Mouse (Mus musculus): ENCODE data around the gene Psmb9.

Gene Psmb9

DNA sequence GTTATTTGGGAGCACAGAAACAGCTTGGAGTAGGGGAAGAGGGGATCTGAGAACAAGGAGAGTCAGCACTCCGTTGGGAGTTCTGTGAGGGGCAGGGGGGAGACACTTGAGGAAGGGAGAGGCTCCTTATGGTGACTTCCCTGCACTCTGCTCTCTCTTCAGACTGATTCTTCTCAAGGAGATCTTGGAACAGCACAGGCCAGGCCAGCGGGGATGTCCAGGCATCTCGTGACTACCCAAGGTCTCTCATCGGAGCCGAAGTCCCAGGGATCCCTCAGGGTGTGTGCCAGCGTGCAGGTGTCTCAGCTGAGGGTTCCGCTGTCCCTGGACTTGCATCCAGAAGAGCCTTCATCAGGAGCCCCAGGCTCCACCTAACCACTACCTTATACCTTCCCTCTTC is 48.9 kb downstream of the Psmb9 start:
- DNase-seq (ENCODE audit: low read depth, low spot score) = no peak

DNA sequence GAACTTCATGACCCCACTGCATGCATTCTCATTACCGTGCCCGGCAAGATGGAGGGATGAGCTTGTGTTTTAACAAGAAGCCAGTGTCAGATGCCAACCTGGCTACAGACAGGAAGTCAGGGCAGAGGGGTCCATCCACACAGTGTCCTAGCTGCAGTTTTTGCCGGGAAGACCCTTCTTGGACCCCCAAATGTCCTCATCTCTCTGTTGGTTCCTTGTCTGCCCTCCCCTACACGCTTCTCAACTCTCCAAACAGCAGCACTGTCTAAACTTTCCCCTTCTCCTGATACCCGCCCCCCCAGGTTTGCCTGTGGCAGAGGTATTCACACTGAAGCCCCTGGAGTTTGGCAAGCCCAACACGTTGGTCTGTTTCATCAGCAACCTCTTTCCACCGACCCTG is 50.0 kb downstream of the Psmb9 start:
- no peak for DNase-seq (ENCODE audit: low read depth, low spot score)

DNA sequence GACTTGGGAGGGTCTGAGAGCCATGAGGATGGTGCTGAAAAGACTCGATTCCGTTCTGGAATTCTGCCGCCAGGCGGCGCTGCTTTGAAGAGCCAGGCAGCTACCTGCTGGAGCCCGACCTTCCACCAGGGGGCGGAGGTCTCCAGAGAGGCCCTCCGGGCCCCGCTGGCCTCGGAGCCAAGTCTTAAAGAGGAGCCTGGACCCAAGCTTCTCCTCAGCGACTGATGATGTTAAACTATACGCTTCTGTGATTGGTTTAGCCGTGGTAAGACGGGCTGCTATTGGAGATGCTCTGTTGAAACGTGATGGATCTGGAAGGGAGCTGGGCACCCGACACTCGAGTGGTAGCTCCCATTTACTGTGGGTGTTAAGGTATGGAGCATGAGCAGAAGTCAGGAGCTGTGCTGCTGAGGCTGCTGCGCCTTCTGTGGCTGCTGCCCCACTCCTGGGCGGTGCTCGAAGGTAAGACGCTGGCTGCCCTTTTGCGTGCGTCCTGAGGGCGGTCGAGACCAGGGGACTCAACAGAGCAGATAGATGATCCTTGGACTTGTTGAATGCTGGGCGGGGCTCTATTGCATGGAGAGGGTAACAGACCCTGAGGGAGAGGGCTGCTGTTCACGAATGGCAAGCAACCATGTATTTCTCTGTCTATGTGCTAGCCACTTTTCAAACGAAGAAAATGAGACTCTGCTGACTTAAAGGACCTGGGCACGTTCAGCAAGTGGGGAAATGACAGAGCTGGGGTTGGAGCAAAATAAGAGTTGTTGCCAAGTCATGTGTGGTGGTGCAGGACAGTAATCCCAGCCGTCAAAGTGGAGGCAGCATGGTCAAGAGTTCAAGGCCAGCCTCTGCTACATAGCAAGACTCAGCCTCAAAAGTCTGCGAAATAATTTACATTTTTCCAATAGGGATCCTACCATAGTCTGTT is 52.0 kb downstream of the Psmb9 start:
- peak; percentile 99 for DNase-seq (ENCODE audit: low read depth, low spot score)

DNA sequence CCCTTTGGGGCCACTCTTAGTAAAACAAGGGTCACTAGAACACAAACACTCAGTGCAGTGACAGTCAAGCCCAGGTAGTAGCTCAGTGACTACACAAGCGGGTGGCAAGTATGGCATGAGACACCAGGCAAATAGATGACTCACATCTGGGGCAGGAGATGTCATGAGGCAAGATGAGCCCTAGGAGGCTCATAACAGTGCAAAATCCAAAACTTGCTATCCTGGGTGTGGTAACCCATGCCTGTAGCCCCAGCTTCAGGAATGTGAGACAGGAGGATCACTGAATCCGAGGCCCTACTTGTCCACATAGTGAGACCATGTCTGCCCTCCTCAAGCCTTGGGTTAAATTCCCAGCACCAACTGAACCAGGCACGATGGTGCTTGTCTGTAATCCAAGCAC is 53.1 kb downstream of the Psmb9 start:
- DNase-seq (ENCODE audit: low read depth, low spot score) = no peak

DNA sequence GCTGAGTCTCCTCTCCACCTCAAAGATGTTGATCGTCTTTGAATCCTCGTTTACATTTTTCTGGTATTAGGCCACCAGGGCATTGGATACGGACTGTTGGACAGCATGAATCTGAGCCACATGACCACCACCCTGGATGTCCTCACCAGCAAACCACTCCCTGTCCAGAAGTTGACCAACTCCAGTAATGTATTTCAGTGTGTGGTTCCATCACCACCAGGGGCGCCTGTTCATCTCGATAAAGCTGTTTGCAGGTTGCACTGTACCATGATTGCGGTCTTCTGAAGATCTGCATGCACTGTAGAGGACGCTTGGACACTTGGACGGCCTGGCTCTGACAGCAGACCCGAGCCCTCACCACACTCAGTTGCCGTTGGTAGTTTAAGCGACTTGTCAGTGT is 54.3 kb downstream of the Psmb9 start:
- DNase-seq (ENCODE audit: low read depth, low spot score) = peak; percentile 46

All from R1 (cell line).